Mouse (Mus musculus): ENCODE results near the gene Itgal. TPM values are rescaled to one million over a fixed set of nuclear protein-coding genes. Genes with fewer than 3 reads are reported as not detected.

Itgal gene
- total RNA-seq, 1 experiment from 2014 or later: 2.2 TPM

Other genes starting within 250 kb of the Itgal start
- not detected in 2 replicates for gene Zg16, start 208.9 kb upstream of the Itgal start, total RNA-seq (2021)
- 1.3 and 5.7 TPM in 2 replicates for gene AI467606, start 204.9 kb upstream of the Itgal start, total RNA-seq (2021)
- gene Qprt, start 174.0 kb upstream of the Itgal start, total RNA-seq (2021): 1.8 and 11.4 TPM in 2 replicates
- 1.4 and 7.9 TPM in 2 replicates for gene Spn, start 158.4 kb upstream of the Itgal start, total RNA-seq (2021)
- gene Cd2bp2, start 100.2 kb upstream of the Itgal start, total RNA-seq (2021): 50.9 and 55.4 TPM in 2 replicates
- gene Tbc1d10b, start 87.8 kb upstream of the Itgal start, total RNA-seq (2021): 38.9 and 45.6 TPM in 2 replicates
- gene Mylpf, start 87.4 kb upstream of the Itgal start, total RNA-seq (2021): 4.3 and 4.9 TPM in 2 replicates
- gene Zfp553, start 63.2 kb upstream of the Itgal start, total RNA-seq (2021): 10.0 and 13.8 TPM in 2 replicates
- gene Sept1, start 63.1 kb upstream of the Itgal start, total RNA-seq (2021): 11.2 and 35.8 TPM in 2 replicates
- 25.9 and 28.1 TPM in 2 replicates for gene Zfp771, start 52.0 kb upstream of the Itgal start, total RNA-seq (2021)
- 48.3 and 57.5 TPM in 2 replicates for gene Dctpp1, start 35.6 kb upstream of the Itgal start, total RNA-seq (2021)
- 147 and 187 TPM in 2 replicates for gene Sephs2, start 22.2 kb upstream of the Itgal start, total RNA-seq (2021)
- 31.2 and 33.3 TPM in 2 replicates for gene Zfp768, start 49.3 kb downstream of the Itgal start, total RNA-seq (2021)
- 8.7 and 10.0 TPM in 2 replicates for gene Zfp747, start 79.8 kb downstream of the Itgal start, total RNA-seq (2021)
- gene 9130019O22Rik, start 90.9 kb downstream of the Itgal start, total RNA-seq (2021): 3.3 and 5.3 TPM in 2 replicates
- 8.5 and 9.4 TPM in 2 replicates for gene E430018J23Rik, start 97.4 kb downstream of the Itgal start, total RNA-seq (2021)
- gene Zfp764, start 110.6 kb downstream of the Itgal start, total RNA-seq (2021): 6.4 and 6.8 TPM in 2 replicates
- 8.9 and 11.9 TPM in 2 replicates for gene Zfp688, start 125.8 kb downstream of the Itgal start, total RNA-seq (2021)
- gene Zfp689, start 152.9 kb downstream of the Itgal start, total RNA-seq (2021): 3.5 and 5.0 TPM in 2 replicates
- 42.0 and 51.8 TPM in 2 replicates for gene Prr14, start 163.4 kb downstream of the Itgal start, total RNA-seq (2021)
- gene Fbrs, start 182.9 kb downstream of the Itgal start, total RNA-seq (2021): 61.8 and 76.5 TPM in 2 replicates
- gene Srcap, start 215.7 kb downstream of the Itgal start, total RNA-seq (2021): 88.8 and 95.3 TPM in 2 replicates
- gene Gm42715, start 223.3 kb downstream of the Itgal start, total RNA-seq (2021): 21.9 and 23.8 TPM in 2 replicates